Mouse (Mus musculus) cerebellum, adult 9-10 months (tissue): Measurements from ENCODE around the gene Smim24.

Experiments
- DNase-seq: peaks from one replicate; pipeline ENCODE4 v3.0.0; 2022

Smim24 gene

DNA sequence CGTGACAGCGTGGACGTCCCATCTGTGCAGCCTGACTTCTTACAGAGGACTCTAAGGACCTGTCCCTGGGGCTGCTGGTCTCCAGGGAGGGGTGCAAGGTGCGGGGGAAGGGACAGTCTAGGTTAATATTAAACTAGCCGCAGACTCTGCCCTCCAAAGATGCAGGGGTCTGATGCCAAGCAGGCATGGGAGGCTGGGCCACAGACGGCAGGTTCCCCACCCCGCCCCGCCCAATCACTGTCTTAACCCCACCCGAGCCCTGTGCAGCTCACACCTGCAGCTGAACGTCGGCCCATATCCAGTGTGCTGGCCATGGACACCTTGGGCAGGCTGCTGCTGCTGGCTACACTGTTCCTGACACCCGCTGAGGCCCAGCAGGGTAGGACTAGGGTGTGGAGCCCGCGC, at the start of gene Smim24:
TSS of gene Smim24 (plus strand) at position 271 of the 405 bp plus-strand sequence.
- no peak for DNase-seq

DNA sequence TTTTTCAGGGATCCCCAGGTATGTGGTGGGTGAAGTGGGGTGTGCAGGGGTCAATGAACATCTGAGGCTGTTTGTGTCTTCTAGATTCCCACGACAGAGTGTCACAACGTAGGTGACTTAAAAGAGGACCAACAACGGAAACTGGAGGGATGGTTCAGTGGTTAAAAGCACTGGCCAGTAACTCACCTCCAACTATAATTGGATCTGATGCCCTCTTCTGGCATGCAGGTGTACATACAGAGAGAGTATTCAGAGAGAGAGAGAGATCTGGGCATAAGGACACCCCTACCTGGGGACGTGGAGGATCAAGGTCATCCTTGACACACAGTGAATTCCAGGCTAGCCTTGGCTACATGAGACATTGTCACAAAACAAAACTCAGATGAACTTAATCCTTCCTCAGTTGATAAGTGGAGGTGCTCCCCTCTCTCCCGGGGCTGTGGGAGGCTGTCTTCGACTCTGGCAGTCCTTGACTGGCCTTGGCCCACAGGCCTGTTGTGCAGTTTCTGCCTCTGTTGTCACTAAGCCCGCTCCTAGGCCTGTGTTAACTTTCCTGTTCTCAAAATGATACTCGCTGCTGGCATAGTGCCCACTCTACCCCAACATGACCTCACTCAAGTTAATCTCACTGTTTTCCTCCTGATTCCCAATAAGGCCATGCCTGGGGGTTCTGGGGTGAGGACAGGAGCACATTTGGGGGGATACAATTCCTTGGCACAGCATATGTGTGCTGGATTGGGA, 48.3 kb upstream of the Smim24 start:
- peak; percentile 47 for DNase-seq

DNA sequence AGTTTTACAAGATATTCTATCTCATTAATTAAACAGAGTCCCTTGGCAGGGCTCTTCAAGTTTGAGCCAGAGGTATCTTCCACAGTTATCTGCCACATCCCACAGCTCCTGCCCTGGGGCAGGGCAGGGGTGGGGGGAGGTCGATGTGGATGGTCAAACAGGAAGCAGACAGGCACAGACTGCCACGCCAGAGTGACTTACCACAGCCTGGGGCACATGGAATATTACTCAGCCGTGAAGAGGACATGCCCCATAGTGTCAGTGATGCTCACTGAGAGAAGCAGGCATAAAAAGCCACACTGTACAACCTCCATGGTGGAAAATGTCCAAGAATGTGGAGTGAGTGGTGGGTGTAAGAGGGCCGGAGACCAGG, 47.7 kb upstream of the Smim24 start:
- no peak for DNase-seq

DNA sequence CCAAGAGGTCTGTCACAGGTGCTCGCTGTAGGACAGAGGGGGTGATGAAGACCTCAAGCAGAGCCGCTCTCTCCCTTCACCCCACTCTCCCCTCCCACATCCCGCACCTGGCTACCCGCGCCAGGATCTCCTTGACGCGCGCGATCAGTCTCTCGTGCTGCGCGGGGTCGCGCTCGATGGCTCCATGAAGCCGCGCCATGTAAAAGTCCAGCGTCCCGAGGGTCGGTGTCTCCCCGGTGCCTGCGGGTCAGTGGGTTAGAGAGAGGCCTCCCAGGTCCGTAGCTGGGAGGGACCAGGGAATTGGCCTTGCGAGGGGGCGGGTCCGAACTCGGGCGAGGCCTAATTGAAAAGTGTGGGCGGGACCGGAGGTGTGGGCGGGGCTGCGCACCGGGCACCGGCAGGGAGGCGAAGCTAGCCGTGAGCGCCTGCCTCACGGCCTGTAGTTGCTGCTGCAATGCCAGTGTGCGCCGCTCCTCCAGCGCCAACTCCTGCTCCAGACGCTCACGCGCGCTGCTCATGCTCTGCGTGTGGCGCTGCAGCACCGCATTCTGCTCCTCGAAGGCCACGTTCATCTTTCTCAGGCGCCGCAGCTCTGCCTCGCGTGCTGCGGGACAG, 46.3 kb upstream of the Smim24 start:
- peak; percentile 25 for DNase-seq

DNA sequence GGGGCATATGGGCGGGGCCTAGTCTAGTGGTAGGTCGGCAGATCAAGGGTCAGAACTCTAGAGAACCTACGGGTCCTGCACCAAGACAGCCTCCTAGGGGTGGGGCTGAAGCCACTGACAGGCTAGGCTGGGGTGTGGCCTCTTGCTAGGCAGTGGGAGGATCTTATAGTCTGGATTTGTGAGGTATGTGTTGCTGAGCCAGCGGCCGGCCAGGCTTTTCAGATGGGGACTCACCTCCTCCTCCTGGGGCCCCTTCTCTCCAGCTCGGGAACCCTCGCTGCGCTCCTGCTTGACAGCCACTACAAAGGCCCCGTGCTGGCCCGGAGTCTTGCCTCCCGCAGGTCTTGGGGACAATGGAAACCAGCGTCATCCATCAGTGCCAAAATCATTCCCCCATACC, 43.7 kb upstream of the Smim24 start:
- DNase-seq, result peak; percentile 50

DNA sequence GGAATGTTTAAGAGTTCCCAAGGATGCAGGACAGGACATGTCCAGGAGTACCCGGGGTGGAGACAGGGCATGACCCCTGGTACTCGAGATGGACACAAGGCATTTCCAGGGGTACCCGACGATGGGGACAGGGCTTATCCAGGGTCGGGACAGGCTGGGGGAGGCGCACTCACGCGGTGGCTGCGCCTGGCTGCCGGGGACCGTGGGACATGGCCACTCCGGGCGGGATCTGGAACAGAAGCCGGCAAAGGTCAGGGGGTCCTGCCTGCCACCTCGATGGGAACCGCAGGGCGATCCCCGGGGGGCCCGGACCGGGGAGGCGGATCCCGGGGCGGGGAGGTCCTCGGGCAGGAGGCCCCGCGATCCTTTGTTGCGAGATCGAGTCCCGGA, 42.9 kb upstream of the Smim24 start:
- DNase-seq, result peak; percentile 67

DNA sequence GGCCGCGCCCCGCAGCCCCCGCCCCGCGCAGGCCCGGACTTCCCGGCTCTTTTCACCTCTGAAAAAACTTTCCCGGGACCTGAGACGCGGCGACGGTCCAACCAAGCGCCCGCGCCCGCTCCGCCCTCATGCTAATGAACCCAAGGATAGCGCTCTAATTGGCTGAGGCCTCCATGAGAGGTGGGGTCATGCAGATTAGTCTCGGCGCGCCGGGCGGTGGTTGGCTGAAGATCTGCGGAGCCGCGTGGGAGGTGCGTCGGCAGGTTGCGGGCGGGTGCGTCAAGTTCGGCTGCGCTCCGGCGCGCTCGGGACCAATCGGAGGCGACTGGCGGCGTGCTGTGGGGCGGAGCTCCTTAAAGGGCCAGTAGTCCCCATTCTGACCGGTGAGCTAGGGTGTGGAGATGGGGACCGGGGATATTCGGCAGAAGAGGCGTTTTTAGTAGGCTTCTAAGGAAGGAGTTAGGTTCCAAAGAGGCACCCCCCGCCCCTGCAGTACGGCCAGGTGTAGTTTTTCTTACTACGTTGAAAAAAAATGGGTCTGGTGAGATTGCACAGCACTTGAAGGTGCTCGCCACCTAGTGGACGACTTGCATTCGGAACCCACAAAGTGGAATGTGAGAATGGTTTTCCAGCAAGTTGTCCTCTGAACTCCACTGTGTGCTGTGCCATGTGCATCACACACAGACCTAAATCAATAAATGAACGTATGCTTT, 42.3 kb upstream of the Smim24 start, which contains the start of gene Hmg20b:
TSS of gene Hmg20b (minus strand) at position 130 of the 713 bp plus-strand sequence.
- DNase-seq, result peak; percentile 99

DNA sequence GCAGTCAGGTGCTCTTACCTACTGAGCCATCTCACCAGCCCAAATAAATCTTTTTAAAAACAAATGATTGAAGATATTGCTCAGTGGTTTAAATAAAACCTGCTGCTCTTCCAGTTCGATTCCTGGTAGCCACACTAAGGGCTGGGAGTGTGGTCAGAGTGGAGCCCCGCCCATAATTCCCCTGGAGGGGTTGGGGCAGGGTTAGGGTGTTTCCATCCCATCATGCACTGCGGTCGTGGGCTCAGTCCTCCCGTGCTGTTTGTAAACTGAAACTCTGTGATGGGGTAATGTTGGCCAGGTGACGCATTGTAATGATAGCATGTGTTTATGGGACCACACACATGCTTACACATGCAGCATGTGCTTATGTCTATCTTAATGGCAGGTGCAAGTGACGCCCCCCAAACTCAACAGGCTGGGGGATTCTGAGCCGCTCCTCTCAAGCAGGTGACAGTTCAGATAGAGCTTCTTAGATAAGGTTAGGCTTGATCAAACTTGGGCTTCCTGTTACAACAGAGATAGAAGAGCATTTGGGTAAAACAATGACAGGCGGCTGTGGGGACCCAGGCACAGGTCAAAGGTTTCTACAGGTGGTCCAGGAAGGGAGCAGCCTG, 41.1 kb upstream of the Smim24 start:
- DNase-seq, result peak; percentile 51

DNA sequence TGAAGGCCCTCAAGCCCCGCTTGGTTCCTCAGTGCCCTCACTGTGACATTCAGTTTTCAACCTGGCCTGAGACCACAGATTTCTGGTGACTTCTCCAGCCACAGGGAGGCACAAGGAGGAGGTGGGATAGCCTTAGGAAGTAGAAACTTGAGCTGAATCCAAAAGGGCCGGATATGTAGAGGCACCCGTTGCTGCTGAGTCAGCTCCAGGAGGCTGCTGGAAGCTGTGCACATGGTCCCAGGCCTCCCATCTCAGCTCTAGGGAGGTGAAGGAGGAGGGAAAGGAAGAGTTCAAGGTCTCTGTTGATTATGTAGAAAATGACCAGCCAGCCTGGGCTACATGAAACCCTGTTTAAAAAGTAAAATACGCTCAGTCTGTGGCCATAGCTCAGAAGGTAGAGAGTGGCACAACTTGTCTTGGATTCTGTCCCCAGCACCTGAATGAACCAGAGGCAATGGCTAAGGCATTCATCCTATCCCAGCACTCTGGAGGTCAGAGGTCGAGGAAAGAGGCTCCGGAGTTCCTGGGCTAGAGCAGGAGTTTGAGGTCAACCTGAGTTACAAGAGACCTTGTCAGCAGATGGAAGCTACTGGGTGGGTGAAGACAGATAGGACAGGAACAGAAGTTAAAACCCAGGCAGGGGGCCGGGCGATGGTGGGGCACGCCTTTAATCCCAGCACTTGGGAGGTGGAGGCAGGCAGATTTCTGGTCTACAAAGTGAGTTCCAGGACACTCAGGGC, 37.9 kb upstream of the Smim24 start:
- peak; percentile 38 for DNase-seq

DNA sequence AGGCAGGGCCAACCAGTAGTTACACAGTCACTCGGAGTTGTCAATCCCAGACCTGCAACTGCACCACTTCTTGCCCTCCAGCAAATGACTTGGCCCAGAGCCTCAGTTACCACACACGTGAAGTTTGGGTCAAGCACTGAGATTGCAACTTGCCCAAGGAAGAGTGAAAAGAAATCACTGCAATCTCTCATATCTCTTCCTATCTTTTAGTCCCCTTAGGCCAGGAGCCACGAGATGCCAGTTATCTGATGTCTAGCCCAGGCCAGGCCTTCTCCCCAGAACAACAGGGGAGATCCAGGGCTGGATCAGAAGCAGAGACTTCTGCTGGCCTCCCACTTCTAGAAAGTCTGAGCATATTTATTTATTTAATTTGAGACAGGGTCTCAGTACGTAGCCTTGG, 37.3 kb upstream of the Smim24 start:
- peak; percentile 27 for DNase-seq

DNA sequence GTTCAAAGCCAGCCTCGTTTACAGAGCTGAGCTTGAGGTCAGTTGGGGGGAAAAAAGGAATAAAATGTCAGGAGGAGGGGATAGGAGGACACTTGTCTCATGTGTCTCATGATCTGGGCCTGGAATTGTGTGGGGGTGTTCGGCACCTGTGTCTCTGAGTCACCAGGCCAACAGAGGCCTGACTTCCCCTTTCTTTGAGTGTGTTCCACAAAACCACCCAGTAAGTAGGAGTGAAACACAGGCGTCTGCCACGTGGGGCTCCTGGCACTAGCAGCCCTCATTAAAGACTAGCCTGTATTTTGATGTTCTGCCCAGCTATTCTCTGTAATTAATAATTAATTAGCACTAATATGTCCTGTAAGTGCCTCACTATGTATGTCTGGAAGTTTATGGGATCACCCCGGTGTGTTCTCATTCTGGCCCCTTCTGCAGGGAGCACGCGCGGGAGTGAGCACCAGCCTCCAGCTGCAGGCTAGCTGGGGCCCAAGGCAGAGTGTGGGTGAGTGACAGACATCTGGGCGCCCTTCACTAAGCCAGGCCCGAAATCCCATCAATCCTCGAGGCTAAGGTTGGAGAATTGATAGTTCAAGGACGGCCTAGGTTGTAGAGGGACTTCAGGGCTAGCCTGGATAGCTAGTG, 36.4 kb upstream of the Smim24 start:
- DNase-seq, result peak; percentile 43

DNA sequence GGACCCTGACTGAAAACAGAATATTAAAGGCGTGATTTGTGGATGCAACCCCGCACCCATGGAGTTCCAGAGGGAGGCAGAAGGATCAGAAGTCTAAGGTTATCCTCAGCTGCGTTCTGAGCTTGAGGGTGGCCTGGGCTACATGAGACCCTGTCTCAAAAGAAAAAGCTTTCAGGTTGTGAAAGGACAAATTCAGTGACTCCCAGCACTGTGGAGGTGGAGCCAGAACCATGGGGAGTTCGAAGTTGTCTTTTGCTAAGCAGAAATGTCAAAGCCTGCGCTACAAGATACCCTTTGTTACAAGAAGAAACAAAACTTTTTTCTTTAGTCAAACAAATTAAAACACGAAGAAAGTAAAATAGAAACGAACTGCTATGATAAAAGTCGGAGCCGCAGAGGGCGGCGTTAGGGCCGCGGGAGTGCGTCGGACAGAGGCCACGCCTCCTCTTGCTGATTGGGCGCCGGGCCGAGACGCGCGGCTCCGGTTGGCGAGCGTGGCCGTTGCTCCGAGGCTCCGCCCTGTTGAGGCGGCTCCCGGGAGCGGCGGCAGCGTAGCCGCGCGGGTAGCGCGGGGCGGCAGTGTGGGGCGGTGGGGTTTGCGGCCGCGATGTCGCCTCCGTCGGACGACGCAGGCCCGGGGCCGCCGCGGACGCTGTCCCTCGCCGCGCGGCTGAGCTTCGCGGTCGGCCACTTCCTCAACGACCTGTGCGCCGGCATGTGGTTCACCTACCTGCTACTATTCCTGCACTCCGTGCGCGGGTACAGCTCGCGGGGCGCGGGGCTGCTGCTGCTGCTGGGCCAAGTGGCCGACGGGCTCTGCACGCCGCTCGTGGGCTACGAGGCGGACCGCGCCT, 35.6 kb upstream of the Smim24 start, which contains the start of gene Mfsd12:
TSS of gene Mfsd12 (plus strand) at position 501 of the 854 bp plus-strand sequence.
- peak; percentile 85 for DNase-seq

DNA sequence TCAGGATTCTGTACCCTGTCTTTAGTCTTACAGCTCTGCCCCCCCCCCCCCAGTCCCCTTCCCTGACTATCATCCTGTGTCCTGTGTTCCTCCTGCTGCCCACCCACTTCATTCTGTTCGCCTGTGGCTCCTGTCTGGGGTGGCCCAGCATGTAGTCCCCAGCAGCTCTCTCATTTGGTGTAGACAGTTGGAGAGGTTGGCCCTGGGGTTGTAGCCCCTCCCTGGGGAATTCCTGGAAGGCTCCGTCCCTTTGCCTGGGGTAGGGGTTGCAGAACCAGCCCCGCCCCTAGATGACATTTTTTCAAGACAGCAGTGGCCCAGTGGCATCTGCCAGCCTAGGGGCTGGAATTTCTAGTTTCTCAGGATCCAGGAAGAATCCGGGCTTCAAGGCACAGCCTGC, 34.6 kb upstream of the Smim24 start:
- DNase-seq, result no peak

DNA sequence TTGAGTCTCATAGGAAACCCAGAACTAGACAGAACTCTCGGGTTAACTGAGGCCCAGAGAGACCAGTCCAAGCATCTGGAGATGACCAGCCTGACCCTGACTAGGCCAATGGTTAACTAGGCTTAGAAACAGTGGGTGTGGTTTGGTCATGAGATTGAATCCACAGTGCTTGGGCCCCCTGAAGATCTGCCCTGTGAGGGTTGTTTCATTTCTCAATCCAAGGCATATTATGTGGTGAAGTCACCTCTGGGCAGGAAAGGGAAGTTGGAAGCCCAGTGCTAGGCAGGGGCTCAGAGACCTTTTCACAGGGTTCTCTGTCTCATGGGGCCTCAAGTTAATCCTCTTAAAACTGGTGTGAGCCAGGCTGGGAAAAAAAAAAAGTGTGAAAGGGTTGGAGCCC, 34.0 kb upstream of the Smim24 start:
- DNase-seq, result no peak

DNA sequence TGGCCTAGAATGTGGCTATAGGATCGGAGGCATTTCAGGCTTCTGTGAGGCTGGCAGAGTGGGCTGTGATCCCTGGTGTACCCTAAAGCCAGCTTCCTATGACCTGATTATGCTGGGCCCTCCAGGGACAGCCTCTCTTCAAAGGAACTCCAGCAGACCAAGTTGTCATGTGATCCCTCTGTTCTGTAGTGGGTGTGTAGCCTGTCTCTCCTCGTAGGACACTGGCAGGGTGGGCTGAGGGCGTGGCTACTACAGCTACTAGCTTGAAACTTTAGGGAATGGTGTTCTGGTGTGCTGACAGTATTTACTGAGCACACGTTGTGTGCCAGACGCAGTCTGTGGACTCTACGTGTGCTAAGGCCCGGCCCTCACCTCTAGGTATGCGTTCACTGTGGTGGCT, 32.1 kb upstream of the Smim24 start:
- no peak for DNase-seq

DNA sequence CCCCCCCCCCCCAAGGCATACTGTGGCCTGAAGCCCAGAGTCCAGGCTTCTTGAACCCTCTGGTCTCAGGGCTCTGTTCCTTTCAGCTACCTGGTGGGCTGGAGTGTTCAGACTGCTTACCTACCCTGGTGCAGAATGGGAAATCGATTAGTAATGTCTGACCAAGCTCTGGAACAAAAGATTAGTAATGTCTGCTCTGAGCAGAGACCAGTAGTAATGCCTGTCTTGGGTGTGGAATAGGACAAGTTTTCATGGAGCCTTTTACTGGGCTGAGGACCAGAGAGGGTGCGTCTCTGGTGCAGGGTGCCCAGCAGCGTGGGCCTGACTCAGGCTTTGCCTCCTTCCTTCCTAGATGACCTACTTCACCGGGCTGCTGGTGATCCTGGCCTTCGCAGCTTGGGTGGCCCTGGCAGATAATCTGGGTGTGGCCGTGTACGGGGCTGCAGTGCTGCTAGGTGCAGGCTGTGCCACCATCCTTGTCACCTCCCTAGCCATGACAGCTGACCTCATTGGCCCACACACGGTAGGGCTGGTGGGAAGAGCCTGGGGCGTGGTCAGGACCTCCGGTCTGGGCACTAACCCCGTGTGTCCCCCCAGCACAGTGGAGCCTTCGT, 30.4 kb upstream of the Smim24 start:
- DNase-seq, result no peak

DNA sequence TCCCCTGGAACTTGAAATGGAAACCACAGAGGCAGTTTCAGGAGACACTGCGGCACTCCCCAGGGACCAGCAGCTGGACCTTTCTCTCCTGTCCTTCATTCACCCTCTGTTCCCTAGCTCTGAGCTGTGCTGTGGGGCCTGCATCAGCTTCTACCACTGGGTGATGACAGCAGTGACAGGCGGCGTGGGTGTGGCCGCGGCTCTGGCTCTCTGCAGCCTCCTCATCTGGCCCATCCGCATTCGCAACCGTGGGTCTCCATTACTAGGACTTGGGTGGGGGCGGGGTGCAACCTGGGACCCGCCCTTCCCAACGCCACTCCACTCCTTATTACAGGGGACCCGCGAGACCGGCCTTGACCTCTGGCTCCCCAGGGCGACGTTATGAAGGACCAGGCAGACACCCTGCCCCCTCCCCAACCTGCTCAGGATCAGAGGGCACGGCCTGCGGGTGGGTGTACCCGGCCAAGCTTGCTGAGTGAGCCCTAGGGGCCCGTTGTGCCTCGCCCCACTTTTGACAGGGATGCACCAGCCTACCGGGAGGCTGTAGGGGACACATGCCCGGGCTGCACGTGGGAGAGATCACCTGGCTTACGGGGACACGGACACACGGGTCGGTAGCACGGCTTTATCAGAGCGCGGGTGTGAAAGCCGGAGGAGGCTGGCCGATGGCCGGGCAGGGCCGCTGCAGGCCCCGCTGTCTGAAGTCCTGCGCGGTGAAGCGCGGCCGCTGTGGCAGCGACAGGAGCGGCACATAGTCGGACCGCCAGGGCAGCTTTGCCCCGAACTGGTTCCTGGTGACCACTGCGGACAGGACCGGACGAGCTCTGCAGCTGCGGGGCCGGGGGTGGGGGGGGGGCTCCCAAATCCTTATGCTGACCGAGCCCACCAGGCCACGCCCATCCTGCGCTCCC, 29.2 kb upstream of the Smim24 start:
- no peak for DNase-seq

DNA sequence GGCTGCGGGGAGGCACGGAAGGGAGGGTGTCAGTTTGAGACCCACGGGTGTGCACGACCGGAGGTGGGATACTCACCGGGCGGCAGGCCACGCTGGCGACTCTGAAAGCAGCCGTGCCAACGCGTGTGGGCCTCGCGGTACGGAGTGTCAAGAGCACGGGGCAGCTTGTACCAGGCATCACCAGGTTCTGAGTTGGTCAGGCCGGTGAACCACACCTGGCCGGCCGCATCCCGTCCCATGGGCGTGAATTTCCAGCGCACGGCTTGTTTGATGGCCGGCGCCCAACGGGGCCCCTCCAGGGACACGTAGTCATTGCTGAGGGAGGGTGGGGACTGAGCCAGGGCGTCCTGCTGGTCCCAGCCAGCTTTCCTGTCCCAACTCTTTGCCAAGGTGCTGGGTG, 28.2 kb upstream of the Smim24 start:
- DNase-seq, result no peak

DNA sequence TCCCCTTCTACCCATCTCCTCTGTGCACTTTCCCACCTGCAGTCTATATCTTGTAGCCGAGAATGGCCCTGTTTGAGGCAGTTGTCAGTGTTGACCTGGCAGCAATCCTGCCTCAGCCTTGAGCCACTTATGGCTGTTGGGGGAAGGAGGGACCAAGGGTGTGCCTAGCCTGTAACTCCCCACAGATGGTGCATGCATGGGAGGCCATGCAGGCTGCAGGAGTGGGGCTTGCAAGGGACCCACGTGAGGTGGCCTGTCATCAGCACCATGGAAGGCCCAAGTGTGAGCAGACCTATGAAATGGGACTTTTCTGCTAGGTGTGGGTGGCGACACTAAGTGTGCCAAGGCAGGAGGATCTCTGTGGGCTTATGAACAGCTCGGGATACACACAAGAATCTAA, 27.8 kb upstream of the Smim24 start:
- DNase-seq, result no peak
